Mouse (Mus musculus): ENCODE data around the gene A930033H14Rik.

The A930033H14Rik gene

DNA sequence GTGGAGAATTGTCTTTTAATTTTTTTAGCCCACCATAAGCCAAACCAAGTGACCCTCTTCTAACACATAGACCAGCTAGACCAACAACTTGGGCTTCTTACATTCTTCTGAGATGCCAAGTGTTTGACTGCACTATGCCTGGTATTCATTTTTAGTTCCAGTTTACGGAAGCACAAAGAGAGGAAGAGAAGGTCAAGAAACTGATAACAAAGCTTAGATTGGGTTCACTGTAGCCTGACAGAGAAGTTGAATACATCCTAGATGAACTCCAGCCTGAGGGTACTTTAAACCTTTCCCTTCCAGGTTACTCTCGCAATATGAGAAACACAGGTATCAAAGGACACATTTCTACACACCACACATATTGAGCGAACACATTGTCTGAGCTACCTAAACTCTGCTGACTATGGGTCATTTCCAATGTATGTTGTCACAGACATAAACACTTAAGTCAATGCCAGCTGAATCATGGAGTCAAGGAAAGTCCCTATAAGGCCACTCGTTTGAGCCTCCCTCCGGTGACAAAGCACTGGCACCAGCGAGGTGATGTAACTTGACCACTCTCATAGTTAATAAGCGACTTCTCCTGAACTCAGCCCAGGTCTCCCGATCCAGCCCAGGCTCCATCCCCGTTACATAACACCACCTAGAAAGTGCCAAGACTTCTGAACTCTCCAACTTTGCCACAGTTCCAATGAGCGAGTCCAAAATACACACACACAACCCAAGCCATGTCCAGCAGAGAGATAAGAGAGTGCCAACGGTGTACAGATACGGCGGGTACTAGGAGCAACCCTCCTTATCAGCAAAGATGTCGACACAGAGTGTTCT lies 5.8 kb upstream of the A930033H14Rik start:
- no peaks in the 10 kb centered on the region; the same call in 1 of the 2 replicates for H3K27me3 ChIP-seq (ENCODE audit: control insufficient read depth, insufficient read depth, low read length, poor library complexity, severe bottlenecking)
- H3K36me3 ChIP-seq (ENCODE audit: control insufficient read depth, insufficient read depth, low read length, poor library complexity, severe bottlenecking): no peaks in the 10 kb centered on the region
- DNase-seq (ENCODE audit: low read depth, low spot score): no peak

DNA sequence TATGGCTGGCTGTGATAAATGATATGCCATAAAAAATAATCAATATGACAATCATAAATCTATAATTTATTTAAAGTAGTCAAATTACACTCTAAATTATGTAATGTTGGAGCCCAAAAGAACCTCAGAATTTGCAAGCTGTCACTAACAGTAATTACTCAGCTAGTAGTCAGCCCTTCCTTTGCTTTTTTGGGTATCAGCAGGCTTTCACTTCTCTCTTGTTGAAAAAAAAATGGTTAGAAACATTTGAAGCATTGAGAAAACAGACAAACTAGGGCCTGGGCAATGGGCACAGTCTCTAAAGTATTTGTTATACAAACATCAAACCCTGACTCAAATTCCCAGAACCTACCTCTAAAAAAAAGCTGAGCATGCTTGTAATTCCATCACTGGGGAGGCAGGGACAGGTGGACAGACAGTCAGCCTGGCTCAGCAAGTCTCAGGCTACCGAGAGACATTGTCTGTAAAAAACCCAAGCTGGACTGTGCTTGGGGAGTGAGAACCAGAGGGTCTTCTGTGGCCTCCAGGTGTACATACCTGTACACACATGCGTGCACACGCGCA lies 4.3 kb upstream of the A930033H14Rik start:
- DNase-seq (ENCODE audit: low read depth, low spot score): peak; percentile 32
- Histone ChIP-seq H3K27me3 (ENCODE audit: control insufficient read depth, insufficient read depth, low read length, poor library complexity, severe bottlenecking) (peaks cover 2% of the 10 kb centered on the region; the same call in 1 of the 2 replicates), H3K36me3 (ENCODE audit: control insufficient read depth, insufficient read depth, low read length, poor library complexity, severe bottlenecking) (no peaks in the 10 kb centered on the region)

DNA sequence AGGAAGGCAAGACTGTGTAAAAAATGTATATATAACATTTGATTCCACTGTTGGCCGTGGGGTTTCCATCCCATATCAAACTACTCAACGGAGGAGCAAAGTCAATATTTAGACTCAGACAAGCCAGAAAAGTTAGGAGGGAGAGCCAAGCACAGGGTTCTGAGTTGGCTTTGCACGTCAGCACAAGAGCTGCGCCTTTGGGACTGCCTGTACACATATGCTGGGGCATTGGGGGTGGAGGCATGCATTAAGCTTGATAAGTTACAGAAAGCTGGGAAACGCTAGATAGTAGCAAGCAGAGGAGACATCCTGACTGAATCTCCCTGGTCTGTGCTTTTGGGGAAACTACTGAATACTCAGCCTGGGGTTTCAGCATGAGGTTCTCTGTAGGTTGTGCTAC lies 1.1 kb upstream of the A930033H14Rik start:
- DNase-seq (ENCODE audit: low read depth, low spot score): no peak
- H3K27me3 ChIP-seq (ENCODE audit: control insufficient read depth, insufficient read depth, low read length, poor library complexity, severe bottlenecking): peaks cover 2% of the 10 kb centered on the region; the same call in 1 of the 2 replicates
- no peaks in the 10 kb centered on the region for H3K36me3 ChIP-seq (ENCODE audit: control insufficient read depth, insufficient read depth, low read length, poor library complexity, severe bottlenecking)

DNA sequence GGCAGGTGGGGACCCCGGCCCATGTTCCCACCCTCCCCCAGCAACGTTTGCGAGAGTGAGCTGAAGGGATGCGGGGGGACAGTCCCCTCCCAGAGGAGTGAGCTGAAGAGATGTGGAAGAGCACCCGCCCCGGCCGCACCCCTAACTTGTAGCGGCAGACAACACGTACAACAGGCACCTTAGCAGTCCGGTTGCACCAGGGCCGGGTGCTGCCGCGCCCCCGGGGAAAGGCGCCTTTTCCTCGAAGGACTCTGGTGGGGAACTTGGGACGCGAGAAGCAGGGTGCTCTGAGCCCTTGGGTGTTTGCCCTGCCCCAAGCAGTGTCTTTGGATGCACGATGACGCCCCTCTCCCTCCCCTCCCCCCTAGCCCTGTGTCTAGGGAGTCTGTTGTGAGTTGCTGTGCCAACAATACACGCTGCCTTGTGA lies 566 bp upstream of the A930033H14Rik start:
- no peaks in the 10 kb centered on the region for H3K36me3 ChIP-seq (ENCODE audit: control insufficient read depth, insufficient read depth, low read length, poor library complexity, severe bottlenecking)
- DNase-seq (ENCODE audit: low read depth, low spot score): peak; percentile 37
- peaks cover 2% of the 10 kb centered on the region; the same call in 1 of the 2 replicates for H3K27me3 ChIP-seq (ENCODE audit: control insufficient read depth, insufficient read depth, low read length, poor library complexity, severe bottlenecking)

DNA sequence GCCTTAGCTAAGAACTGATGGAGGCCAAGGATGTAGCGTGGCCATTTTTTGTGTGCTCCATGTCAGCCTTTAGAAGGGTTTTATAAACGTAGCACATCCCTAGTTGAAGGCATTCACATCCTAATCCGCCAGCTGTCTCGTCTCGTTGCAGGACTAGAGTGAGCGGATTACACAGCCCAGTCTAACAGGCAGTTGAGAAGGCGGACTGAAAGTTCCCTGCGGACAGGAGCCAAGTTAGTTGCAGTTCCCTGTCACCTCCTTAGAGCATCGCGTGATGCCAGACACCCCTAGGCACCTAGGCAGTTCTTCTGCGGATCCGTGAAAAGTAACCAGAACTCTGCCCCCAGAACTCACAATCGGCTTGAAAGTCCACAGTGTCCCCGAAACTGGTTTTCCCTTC lies 922 bp downstream of the A930033H14Rik start:
- peak; percentile 50 for DNase-seq (ENCODE audit: low read depth, low spot score)
- H3K36me3 ChIP-seq (ENCODE audit: control insufficient read depth, insufficient read depth, low read length, poor library complexity, severe bottlenecking): no peaks in the 10 kb centered on the region
- H3K27me3 ChIP-seq (ENCODE audit: control insufficient read depth, insufficient read depth, low read length, poor library complexity, severe bottlenecking): peaks cover 2% of the 10 kb centered on the region; the same call in 1 of the 2 replicates

DNA sequence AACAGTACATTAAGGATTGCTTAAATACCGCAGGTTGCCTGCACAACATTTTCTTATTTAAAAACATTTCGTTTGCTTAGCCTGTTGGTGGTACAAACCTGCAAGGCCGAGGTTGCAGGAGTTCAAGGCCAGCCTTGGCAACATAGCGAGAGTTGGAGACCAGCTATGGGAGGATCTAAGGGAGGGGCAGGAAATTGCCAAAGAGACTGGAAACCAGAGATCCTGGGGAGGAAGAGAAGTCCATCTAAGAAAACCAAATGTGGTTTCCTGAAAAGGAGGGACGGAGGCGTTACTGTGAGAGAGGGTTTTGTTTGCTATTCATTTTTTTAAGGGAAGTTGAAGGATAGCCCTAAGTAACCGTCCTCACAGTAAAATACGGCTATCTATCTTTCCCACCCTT lies 1.3 kb downstream of the A930033H14Rik start:
- no peak for DNase-seq (ENCODE audit: low read depth, low spot score)
- Histone ChIP-seq H3K36me3 (ENCODE audit: control insufficient read depth, insufficient read depth, low read length, poor library complexity, severe bottlenecking) (no peaks in the 10 kb centered on the region), H3K27me3 (ENCODE audit: control insufficient read depth, insufficient read depth, low read length, poor library complexity, severe bottlenecking) (peaks cover 2% of the 10 kb centered on the region; the same call in 1 of the 2 replicates)

DNA sequence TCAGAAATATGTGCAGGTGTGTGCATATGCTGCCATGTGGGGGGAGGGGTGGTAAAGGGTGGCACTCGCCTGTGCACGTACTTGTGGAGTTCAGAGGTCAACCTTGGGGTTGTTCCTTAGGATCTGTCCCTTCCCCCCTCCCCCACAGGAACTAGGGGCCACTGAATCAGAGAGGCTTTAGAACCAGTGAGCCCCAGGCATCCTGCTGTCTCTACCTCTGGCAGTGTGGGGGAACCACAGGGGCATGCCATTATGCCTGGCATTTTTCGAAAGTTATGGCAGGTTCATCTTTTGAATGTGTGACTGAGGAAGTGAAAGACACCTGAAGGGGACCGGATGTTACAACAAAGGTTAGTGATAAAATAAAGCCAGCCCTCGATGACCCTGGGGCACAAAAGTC lies 2.2 kb downstream of the A930033H14Rik start:
- peaks cover 2% of the 10 kb centered on the region; the same call in 1 of the 2 replicates for H3K27me3 ChIP-seq (ENCODE audit: control insufficient read depth, insufficient read depth, low read length, poor library complexity, severe bottlenecking)
- no peaks in the 10 kb centered on the region for H3K36me3 ChIP-seq (ENCODE audit: control insufficient read depth, insufficient read depth, low read length, poor library complexity, severe bottlenecking)
- peak; percentile 50 for DNase-seq (ENCODE audit: low read depth, low spot score)

DNA sequence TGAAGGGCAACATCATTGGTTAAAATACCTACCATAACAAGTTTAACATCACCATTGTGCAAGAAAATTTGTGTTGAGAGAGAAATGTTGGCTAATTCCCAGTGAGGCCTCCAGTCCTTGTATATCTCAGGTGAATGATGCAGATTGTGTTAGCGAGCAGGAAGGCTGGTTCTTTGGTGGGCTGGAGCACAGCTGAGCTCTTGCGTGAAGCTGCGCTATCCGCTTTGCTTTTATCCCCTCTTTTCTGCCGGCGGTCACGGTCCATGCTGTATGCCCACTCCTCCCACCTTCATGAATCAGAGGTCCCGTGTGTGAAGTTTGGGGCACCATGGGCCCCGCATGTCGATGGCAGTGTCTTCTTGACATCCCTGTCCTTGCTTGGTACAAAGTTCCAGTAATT lies 2.9 kb downstream of the A930033H14Rik start:
- DNase-seq (ENCODE audit: low read depth, low spot score): no peak
- H3K36me3 ChIP-seq (ENCODE audit: control insufficient read depth, insufficient read depth, low read length, poor library complexity, severe bottlenecking): no peaks in the 10 kb centered on the region

DNA sequence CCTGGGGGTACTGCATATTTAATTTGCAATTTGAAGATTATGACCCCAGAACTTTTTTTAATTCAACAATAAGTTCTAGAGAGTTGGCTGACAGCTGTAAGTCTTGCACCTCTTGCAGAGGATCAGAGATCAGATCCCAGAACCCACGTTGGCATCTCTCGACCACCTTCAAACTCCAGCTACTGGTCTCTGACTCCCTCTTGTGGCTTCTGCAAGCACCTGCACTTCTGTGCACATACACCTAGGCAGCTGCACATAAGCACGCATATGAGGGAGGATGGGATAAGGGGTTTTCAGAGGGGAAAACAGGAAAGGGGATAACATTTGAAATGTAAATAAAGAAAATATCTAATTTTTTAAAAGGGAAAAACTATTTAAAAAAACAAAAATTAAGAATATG lies 4.2 kb downstream of the A930033H14Rik start:
- DNase-seq (ENCODE audit: low read depth, low spot score): no peak
- H3K36me3 ChIP-seq (ENCODE audit: control insufficient read depth, insufficient read depth, low read length, poor library complexity, severe bottlenecking): no peaks in the 10 kb centered on the region
- H3K27me3 ChIP-seq (ENCODE audit: control insufficient read depth, insufficient read depth, low read length, poor library complexity, severe bottlenecking): 0 out of 2 replicates have a peak, but pooled peaks cover 2% of the 10 kb centered on the region

More for the DNA sequence above, 2.9 kb downstream of the A930033H14Rik start:
- H3K27me3 ChIP-seq (ENCODE audit: control insufficient read depth, insufficient read depth, low read length, poor library complexity, severe bottlenecking): peaks cover 2% of the 10 kb centered on the region; the same call in 1 of the 2 replicates

DNA sequence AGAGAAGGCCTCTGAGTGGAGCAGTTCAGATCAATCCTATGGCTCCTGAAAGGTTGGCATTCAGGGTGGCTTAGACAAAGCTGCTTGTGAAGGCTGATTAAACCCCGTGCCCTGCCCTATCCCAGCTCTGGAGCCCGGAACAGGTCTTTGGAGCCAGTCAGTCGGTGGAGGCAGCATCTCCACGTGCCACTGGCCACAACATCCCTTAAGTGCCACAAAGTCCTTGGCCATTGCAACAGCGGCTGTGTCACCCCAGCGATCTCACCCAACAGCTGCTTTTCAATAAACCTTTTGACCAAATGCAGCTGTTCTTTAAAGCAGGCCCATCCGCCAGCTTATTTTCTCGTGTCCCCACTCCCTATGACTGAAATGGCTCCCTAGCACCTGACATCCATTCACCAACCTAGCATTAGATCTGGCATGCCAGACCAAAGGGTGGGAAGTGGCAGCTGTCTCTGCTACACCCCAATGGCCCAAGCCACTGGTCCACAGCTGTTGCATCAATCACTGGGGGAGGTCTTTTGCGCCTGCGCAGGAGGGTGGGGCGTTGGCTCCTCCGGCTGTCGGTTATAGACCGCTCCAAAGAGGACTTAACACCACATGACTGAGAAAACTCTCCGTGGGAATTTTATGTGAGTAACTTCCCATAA lies 4.8 kb downstream of the A930033H14Rik start:
- Histone ChIP-seq H3K27me3 (ENCODE audit: control insufficient read depth, insufficient read depth, low read length, poor library complexity, severe bottlenecking) (no peaks in the 10 kb centered on the region), H3K36me3 (ENCODE audit: control insufficient read depth, insufficient read depth, low read length, poor library complexity, severe bottlenecking) (no peaks in the 10 kb centered on the region)
- DNase-seq (ENCODE audit: low read depth, low spot score): no peak

DNA sequence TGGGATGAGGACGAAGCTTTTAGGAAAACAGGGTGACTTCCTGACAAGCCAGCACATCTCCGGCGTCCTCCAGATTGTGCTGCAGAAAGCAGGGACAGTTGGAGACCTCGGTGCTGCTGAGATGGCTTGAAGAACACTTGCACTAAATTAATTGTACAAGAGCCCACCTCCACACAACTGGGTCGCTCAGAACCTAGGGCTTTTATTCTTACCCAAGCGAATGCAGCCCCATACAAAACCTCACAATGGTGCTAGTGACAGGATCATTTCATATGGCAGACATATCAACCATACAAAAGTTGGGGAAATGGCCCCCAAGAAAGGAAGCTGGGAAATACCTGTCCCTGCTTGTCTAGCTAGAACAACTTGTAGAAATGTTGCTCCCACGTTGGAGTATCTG lies 5.4 kb downstream of the A930033H14Rik start:
- DNase-seq (ENCODE audit: low read depth, low spot score): no peak
- Histone ChIP-seq H3K36me3 (ENCODE audit: control insufficient read depth, insufficient read depth, low read length, poor library complexity, severe bottlenecking) (no peaks in the 10 kb centered on the region), H3K27me3 (ENCODE audit: control insufficient read depth, insufficient read depth, low read length, poor library complexity, severe bottlenecking) (no peaks in the 10 kb centered on the region)

DNA sequence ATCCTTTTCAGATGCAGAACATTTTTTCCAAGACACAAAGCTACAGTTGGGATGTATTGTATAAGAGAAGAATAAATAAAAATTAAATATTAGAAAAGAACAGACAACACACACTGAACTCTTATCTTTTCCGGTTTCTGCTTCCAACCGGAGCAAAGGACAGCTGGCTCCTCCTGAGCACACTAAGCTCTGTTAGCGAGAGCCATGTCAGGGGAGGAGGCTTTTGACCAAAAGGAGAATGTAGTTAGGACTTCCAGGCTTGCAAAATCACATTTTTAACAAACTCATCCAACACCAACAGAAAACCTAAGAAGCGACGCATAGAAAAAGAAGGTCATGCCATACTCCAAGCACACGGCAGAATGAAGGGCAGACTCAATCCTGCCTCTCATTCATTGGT lies 6.8 kb downstream of the A930033H14Rik start:
- H3K27me3 ChIP-seq (ENCODE audit: control insufficient read depth, insufficient read depth, low read length, poor library complexity, severe bottlenecking): no peaks in the 10 kb centered on the region

DNA sequence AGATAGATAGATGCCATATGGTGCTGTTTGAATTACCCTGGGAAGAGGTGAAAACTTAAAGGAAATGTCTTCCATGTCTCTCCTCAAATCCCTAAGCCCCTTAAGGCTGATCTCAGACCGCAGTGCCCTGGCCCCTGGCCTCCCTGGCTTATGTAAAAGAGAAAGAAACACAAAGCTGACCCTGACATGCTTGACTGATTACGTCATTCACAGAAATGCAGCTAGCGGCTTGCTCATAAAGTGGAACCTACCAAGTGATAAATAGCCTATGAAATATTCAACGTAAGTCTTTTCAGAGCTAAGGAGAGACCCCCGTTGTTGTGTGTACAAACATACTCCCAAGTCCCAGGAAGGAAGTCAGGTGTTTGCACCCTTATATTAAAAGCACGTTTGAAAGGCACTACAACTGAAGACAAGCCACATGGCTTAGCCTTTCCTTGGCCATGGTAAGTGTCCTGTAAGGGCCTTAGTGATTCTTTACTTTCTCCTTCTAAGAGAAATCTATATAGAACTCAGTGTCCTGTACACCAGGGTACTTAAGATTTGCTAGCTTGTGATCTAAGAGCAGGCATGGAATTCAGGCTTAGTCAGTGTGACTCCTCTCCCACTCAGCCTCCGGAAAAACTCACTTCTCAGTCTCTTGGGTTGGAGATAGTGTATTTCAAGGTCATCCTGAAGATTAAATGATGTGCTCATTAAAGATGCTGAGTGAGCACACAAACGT lies 8.1 kb downstream of the A930033H14Rik start:
- Histone ChIP-seq H3K27me3 (ENCODE audit: control insufficient read depth, insufficient read depth, low read length, poor library complexity, severe bottlenecking) (no peaks in the 10 kb centered on the region), H3K36me3 (ENCODE audit: control insufficient read depth, insufficient read depth, low read length, poor library complexity, severe bottlenecking) (no peaks in the 10 kb centered on the region)
- no peak for DNase-seq (ENCODE audit: low read depth, low spot score)

More for the DNA sequence above, 6.8 kb downstream of the A930033H14Rik start:
- H3K36me3 ChIP-seq (ENCODE audit: control insufficient read depth, insufficient read depth, low read length, poor library complexity, severe bottlenecking): no peaks in the 10 kb centered on the region
- no peak for DNase-seq (ENCODE audit: low read depth, low spot score)

DNA sequence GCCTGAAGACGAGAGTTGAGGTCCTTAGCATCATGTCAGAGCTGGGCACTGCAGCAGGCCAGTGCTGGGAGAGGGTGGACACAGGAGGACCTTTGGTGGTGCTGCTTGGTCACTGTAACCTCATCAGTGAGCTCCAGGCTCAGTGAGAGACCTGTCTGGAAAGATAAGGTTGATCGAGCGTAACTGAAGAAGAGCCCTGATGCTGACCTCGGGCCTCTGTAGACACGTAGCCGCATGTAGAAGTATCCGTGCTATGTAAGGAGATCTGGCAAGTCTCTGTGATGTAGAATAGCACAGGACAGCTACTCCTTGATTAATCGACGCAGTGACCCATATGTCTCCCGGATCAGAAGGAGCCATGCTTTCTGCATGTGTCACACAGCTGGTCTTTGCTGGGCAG lies 19.2 kb downstream of the A930033H14Rik start:
- no peaks in the 10 kb centered on the region for H3K36me3 ChIP-seq (ENCODE audit: control insufficient read depth, insufficient read depth, low read length, poor library complexity, severe bottlenecking)
- H3K27me3 ChIP-seq (ENCODE audit: control insufficient read depth, insufficient read depth, low read length, poor library complexity, severe bottlenecking): no peaks in the 10 kb centered on the region; the same call in 1 of the 2 replicates
- DNase-seq (ENCODE audit: low read depth, low spot score): no peak

Data from splenic B cell, adult 2 months (primary cell).